Mouse (Mus musculus) stomach, adult 2 months (tissue): ENCODE data around the gene Fkbp8. TPM values are rescaled to one million over a fixed set of nuclear protein-coding genes. Genes with fewer than 3 reads are reported as not detected.

Experiments used
- polyA plus RNA-seq: library from polyadenylated mRNA; depleted of rRNA; stranded (reverse); fragments of >200 nt; gene quantifications from 2 replicates; pipeline ENCODE4 v1.2.3, GENCODE M21; 2012; rRNA removed

Fkbp8 gene
- 182 and 242 TPM in 2 replicates for polyA plus RNA-seq

DNA sequence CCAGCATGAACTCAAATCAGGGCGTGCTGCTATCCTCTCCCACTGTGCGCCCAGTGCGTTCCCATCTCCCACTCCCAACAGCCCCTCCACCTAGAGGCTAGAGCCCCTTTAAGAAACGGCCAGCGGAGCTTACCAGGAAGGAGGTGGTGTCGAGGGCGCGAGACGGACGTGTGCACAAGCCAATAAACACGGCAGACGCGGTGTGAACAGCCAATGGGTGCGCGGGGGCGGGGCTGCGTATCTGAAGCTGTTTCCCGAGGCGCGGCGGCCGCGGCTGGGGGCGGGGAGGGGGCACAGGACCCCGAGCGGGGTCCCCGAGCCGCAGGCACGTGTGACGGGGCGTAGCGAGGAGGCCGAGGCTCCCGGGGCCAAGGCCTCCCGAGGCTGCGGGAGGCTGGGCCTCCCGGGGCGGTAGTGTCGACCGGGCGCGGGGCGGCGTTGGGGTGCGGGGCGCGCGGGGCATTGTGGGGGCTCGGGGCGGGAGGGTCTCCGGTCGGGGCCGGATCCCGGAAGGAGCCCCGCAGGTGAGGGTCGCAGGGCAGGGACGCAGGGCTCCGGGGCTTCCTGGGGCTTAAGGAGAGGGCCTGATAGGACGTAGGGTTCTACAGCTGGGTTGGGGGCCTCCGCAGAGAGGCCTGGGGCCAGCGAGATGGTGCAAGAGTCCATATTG, at the start of gene Fkbp8, which contains the start of gene Kxd1:
TSS of gene Fkbp8 (plus strand) at position 213 of the 670 bp plus-strand sequence.
TSS of gene Kxd1 (minus strand) at position 445 of the 670 bp plus-strand sequence.

GRCm38 (mm10) chr8:70486941-70487520, 40.5 kb upstream of the Fkbp8 start, which contains the start of gene Tmem59l:
TSS of gene Tmem59l (minus strand) at chr8:70487358.

DNA sequence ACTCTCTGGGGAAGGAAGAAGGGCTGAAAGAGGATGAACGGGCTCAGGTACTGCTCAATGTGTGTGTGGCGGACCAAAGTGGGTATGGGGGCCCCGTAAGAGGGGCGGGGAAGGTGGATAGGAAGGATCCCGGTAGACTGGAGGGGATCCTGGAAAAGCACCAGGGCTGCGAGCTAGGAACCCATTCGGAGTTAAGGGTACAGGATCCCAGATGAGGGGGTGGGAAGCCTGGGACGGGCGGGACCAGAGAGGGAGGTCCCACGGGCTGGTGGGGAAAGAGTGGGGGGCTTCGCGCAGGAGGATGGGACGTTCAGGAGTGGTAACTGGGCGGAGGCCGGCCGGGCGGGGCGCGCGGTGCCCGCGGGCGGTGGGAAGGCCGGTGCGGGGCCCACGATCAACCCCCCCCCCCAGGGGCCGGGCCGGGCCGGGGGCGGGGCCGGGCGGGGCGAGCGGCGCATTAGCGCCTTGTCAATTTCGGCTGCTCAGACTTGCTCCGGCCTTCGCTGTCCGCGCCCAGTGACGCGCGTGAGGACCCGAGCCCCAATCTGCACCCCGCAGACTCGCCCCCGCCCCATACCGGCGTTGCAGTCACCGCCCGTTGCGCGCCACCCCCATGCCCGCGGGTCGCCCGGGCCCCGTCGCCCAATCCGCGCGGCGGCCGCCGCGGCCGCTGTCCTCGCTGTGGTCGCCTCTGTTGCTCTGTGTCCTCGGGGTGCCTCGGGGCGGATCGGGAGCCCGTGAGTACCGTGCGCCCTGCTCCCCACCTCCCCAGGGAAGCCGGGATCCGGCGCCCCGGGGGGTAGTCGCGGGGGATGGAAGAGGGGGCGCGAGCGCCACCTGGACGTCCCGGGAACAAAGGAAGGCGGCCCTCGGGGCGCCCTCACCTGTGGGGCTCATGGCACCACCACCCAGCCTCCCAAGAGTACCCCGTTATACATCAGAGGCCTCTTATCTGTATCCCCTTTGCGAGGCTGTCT, 34.6 kb upstream of the Fkbp8 start, which contains the start of gene Crlf1:
TSS of gene Crlf1 (plus strand) at position 495 of the 977 bp plus-strand sequence.

GRCm38 (mm10) chr8:70506328-70507026, 21.0 kb upstream of the Fkbp8 start, which contains the start of gene Rex1bd:
TSS of gene Rex1bd (minus strand) at chr8:70506752.

DNA sequence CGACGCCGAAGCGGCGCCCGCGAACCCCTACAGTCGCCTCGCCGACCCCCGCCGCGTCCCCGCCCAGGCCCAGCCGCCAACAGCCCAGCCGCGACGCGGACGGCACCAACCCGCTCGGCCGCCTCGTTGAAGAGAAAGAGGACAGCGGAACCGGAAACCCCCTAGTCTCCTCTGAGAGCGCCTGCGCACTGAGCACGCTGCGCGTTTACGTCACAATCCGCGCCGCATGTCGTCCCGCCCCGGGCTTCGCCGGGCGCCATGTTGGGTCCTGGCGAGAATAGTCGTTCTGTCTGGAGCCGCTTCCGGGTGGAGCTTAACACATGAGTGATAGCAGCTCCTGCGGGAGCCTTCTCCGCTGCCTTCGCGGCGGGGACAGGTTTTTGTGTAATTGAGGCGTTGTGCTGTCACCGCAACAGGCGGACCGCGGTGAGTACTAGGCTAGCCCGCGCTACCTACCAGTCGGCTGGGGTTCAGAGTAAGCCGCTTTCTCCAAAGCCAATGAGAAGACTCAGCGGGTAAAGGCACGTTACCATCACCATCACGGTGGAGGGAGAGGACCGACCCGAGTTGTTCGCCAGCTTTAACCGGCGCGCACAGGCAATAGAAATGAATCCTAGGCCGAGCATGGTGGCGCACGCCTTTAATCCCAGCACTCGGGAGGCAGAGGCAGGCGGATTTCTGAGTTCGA, 17.2 kb upstream of the Fkbp8 start, which contains the start of gene Uba52:
TSS of gene Uba52 (minus strand) at position 574 of the 688 bp plus-strand sequence.

DNA sequence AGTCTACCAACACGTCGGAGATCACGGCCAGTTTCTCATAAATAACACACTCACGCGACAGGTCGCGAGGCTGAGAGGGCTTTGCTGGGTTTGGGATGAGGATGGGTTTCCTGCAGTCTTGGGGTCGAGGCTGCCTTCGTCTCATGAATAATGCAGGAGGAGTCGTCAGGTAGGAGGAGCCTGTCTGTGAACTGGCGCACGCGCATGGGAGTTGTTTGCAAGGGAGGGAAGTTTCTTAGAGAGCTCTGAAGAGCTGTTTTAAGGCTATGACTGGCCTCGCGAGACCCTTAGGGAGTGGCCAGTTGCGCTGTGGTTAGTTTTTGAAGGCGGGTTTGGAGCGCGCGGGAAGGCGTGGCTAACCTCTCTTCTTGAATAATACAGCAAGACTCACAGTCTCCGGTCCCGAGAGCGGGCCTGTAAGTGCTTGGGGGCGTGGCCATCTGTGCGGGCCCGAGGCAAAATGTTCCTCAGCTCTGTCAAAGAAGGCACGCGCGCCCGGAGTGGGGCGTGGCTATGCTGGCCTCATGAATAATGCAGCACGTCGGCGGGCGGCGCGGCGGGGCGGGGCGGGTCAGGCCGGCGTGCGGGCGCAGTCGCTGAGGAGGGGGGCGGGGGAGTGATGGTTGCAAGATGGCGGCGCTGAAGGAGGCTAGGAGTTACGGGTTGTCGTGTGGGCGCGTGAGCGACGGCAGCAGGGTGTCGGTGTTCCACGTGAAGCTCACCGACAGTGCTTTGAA, 11.7 kb downstream of the Fkbp8 start, which contains the start of gene Ell:
TSS of gene Ell (plus strand) at position 381 of the 737 bp plus-strand sequence.

Other genes with a start within 250 kb of the Fkbp8 start
- gene Homer3, start 244.9 kb upstream of the Fkbp8 start, polyA plus RNA-seq, result 16.3 and 20.1 TPM in 2 replicates
- 27.2 and 35.4 TPM in 2 replicates for gene Ddx49, start 225.2 kb upstream of the Fkbp8 start, polyA plus RNA-seq
- gene Cope, start 225.2 kb upstream of the Fkbp8 start, polyA plus RNA-seq, result 316 and 417 TPM in 2 replicates
- gene Cers1, start 211.9 kb upstream of the Fkbp8 start, polyA plus RNA-seq, result 0.60 and 0.78 TPM in 2 replicates
- 2.0 and 2.2 TPM in 2 replicates for gene Gdf1, start 197.9 kb upstream of the Fkbp8 start, polyA plus RNA-seq
- gene Upf1, start 174.4 kb upstream of the Fkbp8 start, polyA plus RNA-seq, result 19.1 and 21.6 TPM in 2 replicates
- 0.14 and 0.28 TPM in 2 replicates for gene Comp, start 154.2 kb upstream of the Fkbp8 start, polyA plus RNA-seq
- gene Crtc1, start 88.1 kb upstream of the Fkbp8 start, polyA plus RNA-seq, result 9.5 and 10.2 TPM in 2 replicates
- gene Klhl26, start 50.8 kb upstream of the Fkbp8 start, polyA plus RNA-seq, result 20.8 and 22.8 TPM in 2 replicates
- 1.1 and 2.1 TPM in 2 replicates for gene Tmem59l, start 40.4 kb upstream of the Fkbp8 start, polyA plus RNA-seq
- 3.8 and 8.9 TPM in 2 replicates for gene Crlf1, start 34.6 kb upstream of the Fkbp8 start, polyA plus RNA-seq
- gene Rex1bd, start 21.0 kb upstream of the Fkbp8 start, polyA plus RNA-seq, result 97.6 and 155 TPM in 2 replicates
- gene Uba52, start 16.9 kb upstream of the Fkbp8 start, polyA plus RNA-seq, result 632 and 635 TPM in 2 replicates
- gene Kxd1, start 232 bp downstream of the Fkbp8 start, polyA plus RNA-seq, result 39.8 and 46.2 TPM in 2 replicates
- gene Ell, start 11.7 kb downstream of the Fkbp8 start, polyA plus RNA-seq, result 18.0 and 18.3 TPM in 2 replicates
- 48.7 and 85.8 TPM in 2 replicates for gene Isyna1, start 66.6 kb downstream of the Fkbp8 start, polyA plus RNA-seq
- 157 and 297 TPM in 2 replicates for gene Ssbp4, start 81.1 kb downstream of the Fkbp8 start, polyA plus RNA-seq
- gene Lrrc25, start 88.4 kb downstream of the Fkbp8 start, polyA plus RNA-seq, result 2.1 and 5.5 TPM in 2 replicates
- 1.5 and 4.3 TPM in 2 replicates for gene Gdf15, start 104.7 kb downstream of the Fkbp8 start, polyA plus RNA-seq
- 6.0 and 8.1 TPM in 2 replicates for gene Pgpep1, start 132.7 kb downstream of the Fkbp8 start, polyA plus RNA-seq
- gene Lsm4, start 145.5 kb downstream of the Fkbp8 start, polyA plus RNA-seq, result 43.4 and 55.5 TPM in 2 replicates
- 305 and 826 TPM in 2 replicates for gene Jund, start 171.2 kb downstream of the Fkbp8 start, polyA plus RNA-seq
- 0.01 and 0.06 TPM in 2 replicates for gene Iqcn, start 175.7 kb downstream of the Fkbp8 start, polyA plus RNA-seq
- gene Gm3336, start 190.8 kb downstream of the Fkbp8 start, polyA plus RNA-seq, result 78.8 and 98.8 TPM in 2 replicates
- gene Pde4c, start 196.0 kb downstream of the Fkbp8 start, polyA plus RNA-seq, result 4.4 and 8.1 TPM in 2 replicates
- gene Rab3a, start 227.0 kb downstream of the Fkbp8 start, polyA plus RNA-seq, result 26.6 and 31.2 TPM in 2 replicates
- gene Mpv17l2, start 233.2 kb downstream of the Fkbp8 start, polyA plus RNA-seq, result 90.0 and 283 TPM in 2 replicates
- gene Pik3r2, start 249.0 kb downstream of the Fkbp8 start, polyA plus RNA-seq, result 152 and 224 TPM in 2 replicates